Mouse (Mus musculus) CH12.LX (cell line): ENCODE data around the gene Gpr3.

Experiments used
- MEF2A ChIP-seq: IDR thresholded peaks from 2 replicates; pipeline ENCODE4 v1.6.1; 2014; ENCODE audit warnings: low read depth, mild to moderate bottlenecking, inconsistent platforms, low read length, improper control_type of control experiment, borderline replicate concordance
- POLR2A ChIP-seq: IDR thresholded peaks from 2 replicates; pipeline ENCODE4 v1.6.1; 2011; ENCODE audit warnings: low read depth, mild to moderate bottlenecking, improper control_type of control experiment, low read length

GRCm38 (mm10) chr4:133196136-133196535 lies 16.2 kb downstream of the Gpr3 start:
- no peak for TF ChIP-seq POLR2A
- TF ChIP-seq MEF2A = no peak
